Mouse (Mus musculus) lung, postnatal 10 days (tissue): Measurements from ENCODE around the gene Odf2.

Experiments
- DNase-seq: peaks from one replicate; pipeline ENCODE4 v3.0.0; 2021

The Odf2 gene

DNA sequence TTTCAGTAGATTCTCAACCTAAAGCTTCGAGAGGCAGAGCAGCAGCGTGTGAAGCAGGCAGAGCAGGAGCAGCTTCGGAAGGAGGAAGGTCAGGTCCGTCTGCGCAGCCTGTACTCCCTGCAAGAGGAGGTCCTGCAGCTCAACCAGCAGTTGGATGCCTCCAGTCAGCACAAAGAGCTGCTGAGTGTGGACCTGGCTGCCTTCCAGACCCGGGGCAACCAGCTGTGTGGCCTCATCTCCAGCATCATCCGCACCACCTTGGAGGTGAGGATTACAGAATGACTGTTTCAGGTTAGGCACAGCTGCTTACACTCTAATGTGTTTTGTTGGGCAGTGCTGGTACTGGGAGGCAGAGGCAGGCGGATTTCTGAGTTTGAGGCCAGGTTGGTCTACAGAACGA lies 51.1 kb downstream of the Odf2 start:
- DNase-seq, result no peak

DNA sequence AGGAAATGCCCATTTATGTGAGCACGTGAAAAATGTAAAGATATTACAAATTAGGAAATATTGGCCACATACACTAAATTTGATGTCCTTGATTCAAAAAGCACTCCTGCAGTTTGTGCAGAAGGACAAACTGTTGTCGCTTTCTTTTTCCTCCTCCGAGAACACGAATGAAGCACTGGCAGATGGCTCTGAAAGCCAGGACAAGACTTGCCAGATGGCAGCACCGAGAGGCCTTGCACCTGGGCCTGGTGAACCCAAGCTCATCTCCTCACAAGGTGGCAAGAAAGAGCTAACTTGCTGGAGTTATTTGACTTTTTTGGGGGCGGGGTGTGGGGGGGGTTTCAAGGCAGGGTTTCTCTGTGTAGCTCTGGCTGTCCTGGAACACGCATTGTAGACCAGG lies 51.8 kb downstream of the Odf2 start:
- no peak for DNase-seq

DNA sequence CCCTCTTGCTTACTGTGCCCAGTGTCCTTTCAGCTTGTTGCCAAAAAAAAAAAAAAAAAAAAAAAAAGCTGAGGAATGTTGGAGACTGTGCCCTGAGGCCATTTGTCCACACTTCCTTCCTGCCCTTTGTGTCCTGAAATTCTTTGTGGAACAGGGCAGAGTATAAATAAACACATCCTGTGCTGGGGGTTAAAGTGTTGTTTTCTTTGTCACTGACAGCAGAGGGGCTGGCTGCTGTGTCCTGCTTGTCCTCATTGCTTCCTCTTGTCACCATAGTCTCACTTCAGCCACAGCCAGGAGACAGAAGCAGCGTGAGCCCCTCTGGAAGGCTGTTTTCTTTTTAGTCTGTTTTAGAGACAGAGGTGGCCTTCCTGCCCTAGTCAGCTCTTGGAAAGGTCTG lies 55.7 kb downstream of the Odf2 start:
- DNase-seq, result peak; percentile 70

DNA sequence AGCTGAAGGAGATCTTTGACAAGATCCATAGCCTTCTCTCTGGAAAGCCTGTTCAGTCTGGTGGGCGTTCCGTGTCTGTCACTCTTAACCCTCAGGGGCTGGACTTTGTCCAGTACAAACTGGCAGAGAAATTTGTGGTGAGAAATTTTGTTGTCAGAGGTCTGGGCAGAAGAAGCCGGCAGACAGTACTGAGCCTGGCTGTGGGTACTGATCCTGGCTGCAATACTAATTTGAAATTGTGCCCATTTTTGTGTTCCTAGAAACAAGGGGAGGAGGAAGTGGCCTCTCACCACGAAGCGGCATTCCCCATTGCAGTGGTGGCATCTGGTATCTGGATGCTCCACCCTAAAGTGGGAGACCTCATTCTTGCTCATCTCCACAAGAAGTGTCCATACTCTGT lies 59.9 kb downstream of the Odf2 start:
- DNase-seq, result no peak

DNA sequence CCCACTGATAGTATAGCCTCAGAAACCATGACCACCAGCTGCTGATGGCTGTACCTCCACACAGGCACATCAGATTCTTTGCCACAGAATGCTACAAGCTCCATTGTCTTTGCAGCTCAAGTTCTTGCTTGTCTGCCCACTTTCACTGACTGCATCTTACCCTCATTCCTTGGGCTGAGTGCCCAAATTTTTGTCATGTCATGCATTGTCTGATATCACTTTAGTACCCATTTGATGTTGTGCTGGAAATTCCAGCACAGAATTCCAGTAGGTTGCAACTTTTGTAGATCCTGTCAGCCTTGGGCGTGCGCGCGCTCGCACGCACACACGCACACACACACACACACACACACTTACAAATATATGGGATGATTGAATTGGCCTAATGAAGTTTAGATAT lies 72.2 kb downstream of the Odf2 start:
- no peak for DNase-seq

DNA sequence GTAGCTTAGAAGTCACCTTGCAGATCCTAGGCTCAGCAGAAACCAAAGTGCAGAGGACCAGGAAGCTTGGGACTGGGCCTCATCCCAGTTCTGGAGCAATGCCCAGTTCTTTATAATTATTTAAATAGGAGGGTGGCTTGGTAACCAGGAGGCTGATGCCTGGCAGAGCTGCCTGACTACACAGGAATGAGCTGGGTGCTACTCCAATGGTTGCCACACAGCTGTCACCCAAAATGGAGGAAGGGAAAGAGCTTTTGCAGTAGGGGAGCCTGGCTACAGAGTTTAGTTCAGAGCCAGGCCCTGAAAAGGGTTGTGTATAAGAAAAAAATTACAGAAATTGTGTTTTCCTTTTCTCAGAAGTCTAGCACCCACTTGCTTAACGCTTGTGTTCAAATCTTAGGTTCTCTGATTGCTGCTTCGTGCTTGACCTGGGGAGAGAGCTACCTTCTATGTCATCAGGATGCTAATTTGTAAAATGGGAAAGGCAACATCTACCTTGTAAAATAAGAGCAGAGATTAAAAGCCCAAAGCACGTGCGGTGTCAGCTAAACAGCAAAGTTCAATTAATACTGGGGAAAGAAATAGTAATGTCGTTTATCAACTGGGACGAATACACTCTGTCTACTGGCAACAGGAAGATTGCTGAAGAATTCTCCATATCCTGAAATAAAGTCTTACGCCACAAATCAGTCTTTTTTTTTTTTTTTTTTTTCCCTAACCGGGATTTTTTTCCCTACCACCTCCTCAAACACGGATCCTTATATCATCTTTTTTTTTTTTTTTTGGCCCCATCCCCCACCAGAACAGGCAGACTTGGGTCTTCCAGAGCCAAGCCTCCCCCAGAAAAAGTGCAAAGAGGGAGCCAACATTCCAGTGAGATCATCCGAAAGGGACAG lies 75.6 kb downstream of the Odf2 start:
- DNase-seq, result peak; percentile 67

DNA sequence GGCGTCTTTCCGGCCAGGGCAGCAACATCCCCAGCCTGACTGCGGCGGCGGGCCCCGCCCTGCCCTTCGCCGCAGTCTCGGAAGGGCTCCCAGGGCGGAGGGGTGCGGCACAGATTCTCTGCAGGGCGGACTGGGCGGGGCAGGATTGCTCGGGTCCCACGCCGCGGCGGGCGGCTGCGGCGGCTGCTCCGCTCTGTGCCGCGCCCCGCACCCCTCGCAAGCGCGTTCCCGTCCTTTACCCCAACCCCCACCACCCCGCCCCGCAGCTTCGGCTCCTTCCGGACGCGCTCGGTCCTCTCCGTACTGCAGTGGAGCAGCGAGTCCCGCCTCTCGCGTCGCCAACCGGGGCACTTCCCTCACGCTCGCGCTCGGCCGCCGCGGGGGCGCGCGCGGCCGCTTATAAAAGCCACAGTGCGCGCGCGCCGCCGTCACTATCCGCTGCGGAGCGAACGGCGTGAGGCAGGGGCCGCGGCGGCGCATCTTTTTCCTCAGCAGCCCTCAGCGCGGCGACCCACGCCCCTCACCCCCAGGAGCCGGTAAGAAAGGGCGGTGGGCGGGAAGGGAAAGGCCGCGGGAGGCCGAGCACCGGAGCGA lies 76.3 kb downstream of the Odf2 start, which contains the start of gene Sptan1:
Sptan1 (plus strand) TSS at position 311 of the 594 bp plus-strand sequence.
- DNase-seq, result peak; percentile 97

DNA sequence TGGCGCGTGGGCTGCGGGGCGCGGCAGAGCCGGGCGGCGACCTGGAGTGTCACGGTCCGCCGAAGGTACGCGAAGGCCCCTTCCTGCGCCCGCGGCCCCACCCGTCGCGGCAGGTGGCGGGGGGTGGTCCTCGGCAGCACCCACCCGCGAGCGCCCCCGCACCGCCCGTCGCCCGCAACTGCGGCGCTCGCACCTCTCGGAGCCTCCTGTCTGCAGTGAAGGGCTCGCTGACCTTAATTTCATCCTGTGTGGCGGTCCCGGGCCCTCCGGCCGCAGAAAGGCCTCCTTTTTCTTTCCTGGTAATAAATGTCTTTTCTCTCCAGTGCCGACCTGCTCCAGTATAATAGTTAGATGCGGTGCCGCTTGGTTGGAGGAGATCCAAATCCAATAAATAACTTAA lies 76.9 kb downstream of the Odf2 start:
- peak; percentile 39 for DNase-seq

DNA sequence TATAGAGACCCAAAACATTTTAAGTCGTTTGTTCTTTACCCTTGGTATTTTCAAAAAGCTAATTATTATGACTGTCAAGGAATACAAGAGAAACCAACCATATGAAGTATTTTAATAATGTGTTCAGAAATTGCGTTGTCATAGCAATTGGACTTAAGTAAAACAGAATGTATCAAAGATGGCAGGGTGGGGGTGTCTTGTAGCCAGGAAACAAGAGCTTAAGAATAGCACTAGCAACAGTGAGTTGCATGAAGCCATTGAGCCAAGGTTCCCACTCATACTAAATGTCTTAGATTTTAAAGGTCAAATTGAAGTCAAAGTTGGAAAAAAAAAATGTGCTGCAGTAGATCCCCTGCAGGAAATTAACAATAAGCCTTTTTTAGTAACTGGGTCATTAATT lies 77.8 kb downstream of the Odf2 start:
- DNase-seq, result no peak

DNA sequence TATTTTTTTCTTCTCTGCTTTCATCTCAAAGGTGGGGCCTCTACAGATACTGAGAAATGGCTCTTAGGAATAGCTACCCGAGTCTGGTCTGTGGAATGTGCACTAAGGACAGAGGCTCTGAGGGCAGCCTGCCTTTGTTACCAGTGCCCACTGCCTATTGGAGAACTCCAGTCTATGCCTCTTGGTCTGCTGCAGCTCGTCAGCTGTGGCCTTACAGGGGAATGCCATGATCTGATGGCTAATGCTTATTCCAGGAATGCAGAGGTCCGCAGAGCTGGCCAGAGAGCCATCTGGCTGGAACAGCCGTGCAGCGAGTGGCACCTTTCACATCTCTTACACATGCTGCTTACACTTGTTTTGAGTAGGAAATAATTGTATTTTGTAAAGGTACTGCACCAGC lies 78.7 kb downstream of the Odf2 start:
- DNase-seq, result no peak

DNA sequence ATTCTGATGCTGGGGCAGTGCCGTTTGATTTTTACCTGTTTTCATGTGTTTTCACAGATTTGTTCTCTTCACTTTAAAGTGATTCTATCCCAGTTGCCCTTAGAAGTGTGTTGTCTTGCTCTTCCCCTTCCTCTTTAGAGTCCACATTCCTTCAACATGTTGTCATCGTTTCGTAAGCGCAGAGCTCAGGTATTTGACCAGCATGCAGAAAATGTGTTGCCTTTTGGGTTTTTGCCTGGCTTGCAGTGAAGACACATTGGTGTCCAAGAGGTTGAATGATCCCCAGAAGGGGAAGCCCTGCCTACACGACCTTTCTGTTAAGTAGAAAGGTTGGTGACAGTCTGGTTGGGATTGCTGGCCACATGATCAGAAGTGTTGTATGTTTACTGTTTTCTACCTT lies 79.6 kb downstream of the Odf2 start:
- DNase-seq, result peak; percentile 16

DNA sequence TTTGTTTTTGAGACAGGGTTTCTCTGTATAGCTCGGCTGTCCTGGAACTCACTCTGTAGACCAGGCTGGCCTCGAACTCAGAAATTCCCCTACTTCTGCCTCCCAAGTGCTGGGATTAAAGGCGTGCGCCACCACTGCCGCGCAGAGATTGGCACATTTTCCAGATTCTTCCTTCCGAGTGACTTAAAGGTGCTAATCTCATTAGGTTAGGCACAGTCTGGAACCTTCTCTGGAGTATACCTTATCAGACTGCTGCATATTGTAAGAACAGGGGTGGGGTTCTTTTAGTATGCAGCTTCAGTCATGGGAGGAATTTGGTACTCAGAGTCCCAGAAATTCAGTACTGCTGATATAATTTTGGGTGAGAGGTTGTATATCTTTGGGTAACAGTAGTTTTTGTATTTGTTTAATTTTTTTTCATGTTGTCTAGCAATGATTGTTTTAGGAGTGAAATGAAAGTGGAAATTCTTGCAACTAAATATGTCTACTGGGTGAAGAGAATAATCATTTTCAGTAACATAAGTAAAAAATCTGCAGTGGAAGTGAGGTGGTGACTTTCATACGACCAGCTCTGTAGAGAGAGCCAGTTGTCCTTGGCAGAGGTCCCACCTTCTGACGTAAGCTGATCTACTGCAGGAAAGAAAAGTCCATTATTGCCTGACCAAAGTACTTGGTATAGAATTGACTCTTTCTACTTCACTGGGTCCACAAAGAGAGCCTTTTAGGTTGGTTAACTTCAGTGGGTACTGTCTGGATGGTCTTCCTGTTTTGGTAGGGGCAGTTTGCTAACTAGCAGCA lies 83.0 kb downstream of the Odf2 start:
- peak; percentile 88 for DNase-seq

DNA sequence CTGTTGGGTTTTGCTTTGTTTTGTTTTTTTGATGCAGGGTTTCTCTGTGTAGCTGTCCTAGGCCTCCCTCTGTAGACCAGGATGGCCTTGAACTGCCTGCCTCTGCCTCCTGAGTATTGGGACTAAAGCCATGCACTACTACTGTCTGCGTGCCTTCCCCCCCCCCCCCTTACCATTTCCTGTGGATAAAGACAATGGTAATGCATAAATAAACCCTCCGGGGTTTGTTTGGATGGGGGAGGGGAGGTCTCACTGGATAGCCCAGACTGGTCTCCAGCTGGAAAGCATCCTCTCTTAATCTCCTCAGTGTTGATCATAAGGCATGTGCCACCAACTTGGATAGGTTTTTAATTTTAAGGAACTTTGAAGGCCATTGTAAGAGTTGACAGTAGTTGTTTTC lies 84.5 kb downstream of the Odf2 start:
- peak; percentile 78 for DNase-seq

DNA sequence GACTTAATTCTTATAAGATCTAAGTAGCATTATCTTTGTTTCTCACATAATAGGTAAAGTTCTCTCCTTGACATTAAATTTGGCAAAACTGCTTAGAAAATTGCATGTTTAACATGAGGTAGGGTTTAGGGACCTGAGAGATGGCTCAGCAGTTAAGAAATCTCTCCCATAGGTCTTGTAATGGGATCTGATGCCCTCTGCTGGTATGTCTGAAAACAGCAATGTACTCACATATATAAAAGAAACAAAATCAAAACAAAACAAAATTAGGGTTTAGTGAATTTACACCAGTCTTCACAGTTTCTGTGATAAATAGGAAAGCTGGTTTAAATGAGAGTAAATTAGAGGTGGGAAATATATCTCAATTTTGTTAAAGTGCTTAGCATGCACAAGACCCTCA lies 88.3 kb downstream of the Odf2 start:
- peak; percentile 71 for DNase-seq

DNA sequence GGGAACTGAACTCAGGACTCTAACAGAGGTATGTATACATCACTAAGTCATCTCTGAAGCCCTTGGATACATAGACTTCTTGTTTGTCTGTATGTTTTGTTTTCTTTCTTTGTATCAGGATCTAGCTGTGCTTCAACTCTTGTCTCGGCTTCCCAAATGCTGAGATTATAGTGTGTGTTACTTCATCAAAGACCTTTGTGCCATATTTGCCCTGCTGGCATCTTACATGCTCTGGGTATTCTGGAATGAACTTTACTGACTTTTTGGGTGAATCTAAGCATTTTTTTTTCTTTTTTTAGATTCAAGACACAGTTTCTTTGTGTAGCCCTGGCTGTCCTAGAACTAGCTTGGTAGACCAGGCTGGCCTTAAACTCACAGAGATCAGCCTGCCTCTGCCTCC lies 91.6 kb downstream of the Odf2 start:
- DNase-seq, result no peak
